27 mouse cellular contexts compared by ENCODE assay signal in genomic region chr1:21315756-21316155, GRCm38 (mm10). TPM values are rescaled to one million over a fixed set of nuclear protein-coding genes. Genes with fewer than 3 reads are reported as not detected.
A peak's percentile ranks its signal among the peaks of the same experiment; 100 is the strongest.
DNase-seq lines count a peak whose midpoint lies in the region; ATAC-seq and TF ChIP-seq lines count a peak whose summit lies in the region.
"Had no signal": no experiment of that assay in that cellular context is flagged by ENCODE, and none has a peak within 500 bp of the region (broad histone marks: within the 10 kb centered on the region; RNA-seq: fewer than 3 reads in every experiment).

No protein-coding gene starts in this region.

- H3K4me3 ChIP-seq in liver, adult 2 months (ENCODE audit: insufficient read depth, low read depth, low read length) = no peak overlapping the region
- H3K4me3 ChIP-seq in liver, postnatal 0 days (ENCODE audit: low read depth, low read length) = no peak overlapping the region
- H3K4me3 ChIP-seq in MEL (ENCODE audit: control insufficient read depth in 1 of 2, insufficient read depth in 1 of 2, low read depth in 2 of 2, low read length in 2 of 2) = no peak overlapping the region

- peak; percentile 87 for DNase-seq in liver, adult 2 months (ENCODE audit: extremely low read depth, low read depth, low spot score)
- DNase-seq in liver, postnatal 0 days = no peak
- no peak for DNase-seq in MEL (ENCODE audit: low read depth, low spot score)
- DNase-seq in fat pad, adult 2 months (ENCODE audit: extremely low read depth, low read depth, low spot score) = peak; percentile 74
- no peak for DNase-seq in frontal cortex, postnatal 10 days (ENCODE audit: low spot score in 2 of 2)
- DNase-seq: adrenal gland, adult 2 months; adrenal gland, adult 8-10 months; adrenal gland, postnatal 10 days; adrenal gland, postnatal 14 days; adrenal gland, postnatal 25 days; adrenal gland, postnatal 36 days; B cell, adult 2 months; cerebellum, adult 11 months; cerebellum, adult 11-12 months; cerebellum, adult 18-20 months; cerebellum, adult 2 months had no signal

- peaks cover 15% of the 10 kb centered on the region for H3K4me1 ChIP-seq in liver, adult 2 months (ENCODE audit: control insufficient read depth, insufficient read depth, low read length)
- 0 out of 2 replicates have a peak, but pooled peaks cover 3% of the 10 kb centered on the region for H3K4me1 ChIP-seq in liver, postnatal 0 days (ENCODE audit: insufficient read depth)
- H3K4me1 ChIP-seq in MEL (ENCODE audit: control insufficient read depth in 1 of 2, insufficient read depth in 2 of 2, low read length in 2 of 2) = peaks cover 17 to 32% of the 10 kb centered on the region in 2 experiments

- no peak overlapping the region for H3K9ac ChIP-seq in liver, adult 2 months (ENCODE audit: low read depth, low read length)
- H3K9ac ChIP-seq in liver, postnatal 0 days (replicated peaks) = no peak overlapping the region
- H3K9ac ChIP-seq in MEL (ENCODE audit: control insufficient read depth, low read depth, low read length, poor library complexity, severe bottlenecking) = no peak overlapping the region

- H3K4me2 ChIP-seq in liver, postnatal 0 days (ENCODE audit: low read depth, low read length) = no peak overlapping the region

- H3K79me2 ChIP-seq in liver, adult 2 months (ENCODE audit: control insufficient read depth, insufficient read depth, low read length) = no peaks in the 10 kb centered on the region
- no peaks in the 10 kb centered on the region for H3K79me2 ChIP-seq in MEL (ENCODE audit: control insufficient read depth, insufficient read depth, low read length, poor library complexity)

- no peaks in the 10 kb centered on the region for H3K36me3 ChIP-seq in liver, adult 2 months (ENCODE audit: control insufficient read depth, insufficient read depth, low read length)
- no peaks in the 10 kb centered on the region for H3K36me3 ChIP-seq in liver, postnatal 0 days (replicated peaks; ENCODE audit: insufficient read depth, low read length)
- H3K36me3 ChIP-seq in MEL (ENCODE audit: control insufficient read depth in 1 of 2, insufficient read depth in 2 of 2, low read length in 2 of 2) = peaks cover 0 to 30% of the 10 kb centered on the region in 2 experiments; a peak in 2 of 4 replicates
- H3K36me3 ChIP-seq: G1E had no signal

- no peak for TF ChIP-seq CTCF in liver, adult 2 months (IDR thresholded peaks at IDR 0.05; ENCODE audit: low read depth, low read length)
- TF ChIP-seq CTCF in liver, postnatal 0 days (IDR thresholded peaks at IDR 0.05; ENCODE audit: low read depth) = no peak
- TF ChIP-seq CTCF in MEL (IDR thresholded peaks at IDR 0.05 in 2 of 3, conservative IDR thresholded peaks at IDR 0.05 in 1 of 3; ENCODE audit: control insufficient read depth in 1 of 3, insufficient read depth in 1 of 3, low read depth in 2 of 3, low read length in 3 of 3, poor library complexity in 1 of 3, severe bottlenecking in 1 of 3) = no peak

- TF ChIP-seq POLR2A in liver, adult 2 months (IDR thresholded peaks at IDR 0.05; ENCODE audit: extremely low read depth, insufficient read depth, low read length) = no peak
- TF ChIP-seq POLR2A in MEL (IDR thresholded peaks at IDR 0.05; ENCODE audit: control insufficient read depth in 1 of 2, insufficient read depth in 1 of 2, low read depth in 1 of 2, low read length in 2 of 2, poor library complexity in 1 of 2) = no peak

- WGBS in liver, adult 2 months = 40% methylated on average over 2 of the region's 2 CpGs
- 76% methylated on average over 2 of the region's 2 CpGs for WGBS in liver, postnatal 0 days (ENCODE audit: insufficient replicate concordance)

- ATAC-seq in liver, postnatal 0 days = no peak
- no peak for ATAC-seq in megakaryocyte-erythroid progenitor cell, adult 5-6 weeks (replicated peaks; ENCODE audit: low FRiP score, low TSS enrichment, poor library complexity, severe bottlenecking)
- ATAC-seq: Patski had no signal

- no peak for TF ChIP-seq EP300 in liver, postnatal 0 days (IDR thresholded peaks at IDR 0.05; ENCODE audit: low read depth)
- no peak for TF ChIP-seq EP300 in MEL (IDR thresholded peaks at IDR 0.05; ENCODE audit: low read depth in 1 of 2, low read length in 2 of 2)

- no peak for TF ChIP-seq RAD21 in MEL (IDR thresholded peaks at IDR 0.05; ENCODE audit: low read depth, low read length)

- no peaks in the 10 kb centered on the region for H3K9me3 ChIP-seq in liver, postnatal 0 days (ENCODE audit: low read length)
- no peaks in the 10 kb centered on the region for H3K9me3 ChIP-seq in MEL (replicated peaks; ENCODE audit: insufficient read depth, low read length)
- H3K9me3 ChIP-seq: G1E had no signal

- H3K27me3 ChIP-seq in liver, adult 2 months (ENCODE audit: control insufficient read depth, insufficient read depth, low read length) = no peaks in the 10 kb centered on the region
- no peaks in the 10 kb centered on the region for H3K27me3 ChIP-seq in liver, postnatal 0 days (ENCODE audit: insufficient read depth, low read length)
- H3K27me3 ChIP-seq in MEL (ENCODE audit: control insufficient read depth in 1 of 2, insufficient read depth in 2 of 2, low read length in 2 of 2) = no peaks in the 10 kb centered on the region
- H3K27me3 ChIP-seq: CH12.LX had no signal

- peak overlapping the region; percentile 74 for H3K27ac ChIP-seq in liver, adult 2 months (replicated peaks; ENCODE audit: insufficient read depth, low read depth, low read length)
- H3K27ac ChIP-seq in liver, postnatal 0 days (ENCODE audit: low read depth) = no peak overlapping the region
- H3K27ac ChIP-seq in MEL (ENCODE audit: control insufficient read depth, low read depth, low read length) = peak overlapping the region; percentile 10

TF ChIP-seq in MEL, 35 proteins besides CTCF, POLR2A, EP300 and RAD21:
- TF ChIP-seq JUND (IDR thresholded peaks at IDR 0.05; ENCODE audit: low read depth, low read length) = no peak

RNA-seq across cellular contexts. Expression of gene Khdc1a, which starts 33.7 kb away (rescaled TPM):
- total RNA-seq in liver, adult 2 months (2014; rRNA removed) = not detected in 2 replicates
- polyA plus RNA-seq in liver, adult 2 months (2012; rRNA removed) = not detected in 2 replicates
- not detected in 2 replicates for polyA plus RNA-seq in liver, postnatal 0 days (2015; fragmentation: Nextera tagmentation; extraction: Ambion mirVana)
- total RNA-seq in MEL (2012; rRNA removed) = 0.08 TPM in 1 of 2 replicates, not detected in the other
- polyA plus RNA-seq in MEL (2012; ENCODE audit: insufficient read depth in 1 of 2, insufficient read length in 2 of 2, low read depth in 1 of 2, low replicate concordance in 2 of 2, missing spikeins in 1 of 2) = not detected
- total RNA-seq in megakaryocyte-erythroid progenitor cell, adult 5-6 weeks (2014; fragmentation: Nextera tagmentation) = not detected in 2 replicates
- not detected in 2 replicates for total RNA-seq in megakaryocyte-erythroid progenitor cell, adult 5-6 weeks (2017)
- total RNA-seq: adrenal gland, adult 18-20 months; adrenal gland, adult 2 months; adrenal gland, adult 8-10 months; adrenal gland, postnatal 10 days; adrenal gland, postnatal 14 days; adrenal gland, postnatal 25 days; adrenal gland, postnatal 36 days; adrenal gland, postnatal 4 days; CH12.LX; ES-E14 had no signal
- polyA plus RNA-seq: adrenal gland, adult 2 months; brain, embryonic 14.5 days; C2C12; cerebellum, adult 2 months; G1E; Patski had no signal

RNA-seq across cellular contexts. Expression of gene Khdc1c, which starts 52.4 kb away (rescaled TPM):
- total RNA-seq in liver, adult 2 months (2014; rRNA removed) = not detected in 2 replicates
- not detected in 2 replicates for polyA plus RNA-seq in liver, adult 2 months (2012; rRNA removed)
- polyA plus RNA-seq in liver, postnatal 0 days (2015; fragmentation: Nextera tagmentation; extraction: Ambion mirVana) = not detected in 2 replicates
- 0.10 TPM in 1 of 2 replicates, not detected in the other for total RNA-seq in MEL (2012; rRNA removed)
- polyA plus RNA-seq in MEL (2012; ENCODE audit: insufficient read depth in 1 of 2, insufficient read length in 2 of 2, low read depth in 1 of 2, low replicate concordance in 2 of 2, missing spikeins in 1 of 2) = under 1 TPM in 1 of 2 experiments, not detected in 1; 0.10 TPM
- total RNA-seq in megakaryocyte-erythroid progenitor cell, adult 5-6 weeks (2014; fragmentation: Nextera tagmentation) = not detected in 2 replicates
- total RNA-seq in megakaryocyte-erythroid progenitor cell, adult 5-6 weeks (2017) = 1.2 TPM in 1 of 2 replicates, not detected in the other
- total RNA-seq: adrenal gland, adult 18-20 months; adrenal gland, adult 2 months; adrenal gland, adult 8-10 months; adrenal gland, postnatal 10 days; adrenal gland, postnatal 14 days; adrenal gland, postnatal 25 days; adrenal gland, postnatal 36 days; adrenal gland, postnatal 4 days; CH12.LX; ES-E14 had no signal
- polyA plus RNA-seq: activated CD4-positive, CD25-positive, alpha-beta regulatory T cell, adult 4 months; adrenal gland, adult 2 months; brain, embryonic 14.5 days; C2C12; CD4-positive, CD25-positive, alpha-beta regulatory T cell, adult 4 months; cerebellum, adult 2 months; G1E; Patski had no signal

Comparison
In these comparisons a context has a peak if more than half of its experiments do, and no peak if none do; other contexts are left out.
1. DNase-seq: peak in liver, adult 2 months (single experiment) and fat pad, adult 2 months (single experiment); none in liver, postnatal 0 days (single experiment), MEL (single experiment) and frontal cortex, postnatal 10 days (0 of 2).